Mouse (Mus musculus) MEL (cell line): Measurements from ENCODE around the gene Ficd. TPM values are rescaled to one million over a fixed set of nuclear protein-coding genes. Genes with fewer than 3 reads are reported as not detected.

ENCODE experiments used
- DNase-seq: peaks from one replicate; pipeline ENCODE4 v3.0.0; 2011; ENCODE audit warnings: low read depth, low spot score
- H3K27ac ChIP-seq: 2 replicates; pipeline ENCODE4 v1.5.1; 2012; ENCODE audit warnings: low read depth, mild to moderate bottlenecking, control low read depth, low read length, moderate library complexity; ENCODE audit not compliant: control insufficient read depth
- H3K27me3 ChIP-seq, 2 experiments: fragments of 150-350 bp in 1 of 2; sonication (generic) in 1 of 2; 2 replicates each; pipeline ENCODE4 v1.6.1; 2012; ENCODE audit warnings: low read length in 2 of 2, mild to moderate bottlenecking in 2 of 2, improper control_type of control experiment in 1 of 2, moderate library complexity in 1 of 2; ENCODE audit not compliant: insufficient read depth in 2 of 2, control insufficient read depth in 1 of 2
- H3K36me3 ChIP-seq, 2 experiments: 2 replicates each; pipeline ENCODE4 v1.6.1; 2012 to 2014; ENCODE audit warnings: low read length in 2 of 2, improper control_type of control experiment in 1 of 2, inconsistent platforms in 1 of 2, mild to moderate bottlenecking in 1 of 2; ENCODE audit not compliant: insufficient read depth in 2 of 2, control insufficient read depth in 1 of 2
- H3K4me1 ChIP-seq, 2 experiments: fragments of 150-350 bp in 1 of 2; sonication (generic) in 1 of 2; 2 replicates each; pipeline ENCODE4 v1.6.1; 2012; ENCODE audit warnings: low read length in 2 of 2, improper control_type of control experiment in 1 of 2, mild to moderate bottlenecking in 1 of 2; ENCODE audit not compliant: insufficient read depth in 2 of 2, control insufficient read depth in 1 of 2
- H3K4me3 ChIP-seq, 2 experiments: fragments of 150-350 bp in 1 of 2; sonication (generic) in 1 of 2; 2 replicates each; pipeline ENCODE4 v1.5.1; 2012; ENCODE audit warnings: low read depth in 2 of 2, low read length in 2 of 2, mild to moderate bottlenecking in 2 of 2, moderate library complexity in 2 of 2, control low read depth in 1 of 2, improper control_type of control experiment in 1 of 2; ENCODE audit not compliant: control insufficient read depth in 1 of 2, insufficient read depth in 1 of 2
- H3K79me2 ChIP-seq: 2 replicates; pipeline ENCODE4 v1.6.1; 2012; ENCODE audit warnings: mild to moderate bottlenecking, low read length, moderate library complexity; ENCODE audit not compliant: control insufficient read depth, poor library complexity, insufficient read depth
- H3K9ac ChIP-seq: 2 replicates; pipeline ENCODE4 v1.6.1; 2012; ENCODE audit warnings: low read depth, mild to moderate bottlenecking, control low read depth, low read length, moderate library complexity; ENCODE audit not compliant: control insufficient read depth, poor library complexity, severe bottlenecking
- H3K9me3 ChIP-seq: fragments of 150-350 bp; sonication (generic); replicated peaks from 2 replicates; pipeline ENCODE4 v1.6.1; 2012; ENCODE audit warnings: mild to moderate bottlenecking, low read length, improper control_type of control experiment, moderate library complexity; ENCODE audit not compliant: insufficient read depth
- CHD1 ChIP-seq: IDR thresholded peaks from 2 replicates; pipeline ENCODE4 v1.6.1; 2012; ENCODE audit warnings: low read depth, mild to moderate bottlenecking, inconsistent platforms, low read length, improper control_type of control experiment
- CHD2 ChIP-seq: IDR thresholded peaks from 2 replicates; pipeline ENCODE4 v1.6.1; 2011; ENCODE audit warnings: low read length, improper control_type of control experiment
- CTCF ChIP-seq, 3 experiments: IDR thresholded peaks in 2 of 3; conservative IDR thresholded peaks in 1 of 3; 2 replicates each; pipeline ENCODE4 v1.5.1; 2011 to 2012; ENCODE audit warnings: low read length in 3 of 3, low read depth in 2 of 3, mild to moderate bottlenecking in 2 of 3, improper control_type of control experiment in 1 of 3, inconsistent platforms in 1 of 3, mixed read lengths in 1 of 3, moderate library complexity in 1 of 3; ENCODE audit not compliant: control insufficient read depth in 1 of 3, insufficient read depth in 1 of 3, poor library complexity in 1 of 3, severe bottlenecking in 1 of 3
- E2F4 ChIP-seq: IDR thresholded peaks from 2 replicates; pipeline ENCODE4 v1.6.1; 2011; ENCODE audit warnings: low read depth, low read length, improper control_type of control experiment, borderline replicate concordance
- ELF1 ChIP-seq: IDR thresholded peaks from 2 replicates; pipeline ENCODE4 v1.6.1; 2014; ENCODE audit warnings: low read depth, mild to moderate bottlenecking, inconsistent platforms, low read length, improper control_type of control experiment, moderate library complexity
- EP300 ChIP-seq, 2 experiments: IDR thresholded peaks; 2 replicates each; pipeline ENCODE4 v1.6.1; 2011; ENCODE audit warnings: improper control_type of control experiment in 2 of 2, low read length in 2 of 2, low read depth in 1 of 2, mild to moderate bottlenecking in 1 of 2
- GABPA ChIP-seq: IDR thresholded peaks from 2 replicates; pipeline ENCODE4 v1.6.1; 2012; ENCODE audit warnings: low read depth, mild to moderate bottlenecking, inconsistent platforms, low read length, improper control_type of control experiment, moderate library complexity
- GATA1 ChIP-seq: IDR thresholded peaks from 2 replicates; pipeline ENCODE4 v1.6.1; 2011; ENCODE audit warnings: low read depth, low read length, improper control_type of control experiment
- HCFC1 ChIP-seq: IDR thresholded peaks from 2 replicates; pipeline ENCODE4 v1.6.1; 2012; ENCODE audit warnings: low read depth, mild to moderate bottlenecking, inconsistent platforms, low read length, improper control_type of control experiment, moderate library complexity
- JUND ChIP-seq: IDR thresholded peaks from 2 replicates; pipeline ENCODE4 v1.6.1; 2011; ENCODE audit warnings: low read depth, mild to moderate bottlenecking, improper control_type of control experiment, low read length
- KAT2A ChIP-seq: conservative IDR thresholded peaks from 2 replicates; pipeline ENCODE4 v1.6.1; 2012; ENCODE audit warnings: low read depth, low read length, improper control_type of control experiment, inconsistent platforms
- MAFK ChIP-seq: IDR thresholded peaks from 2 replicates; pipeline ENCODE4 v1.6.1; 2011; ENCODE audit warnings: low read depth, mild to moderate bottlenecking, low read length, improper control_type of control experiment, borderline replicate concordance
- MAX ChIP-seq: IDR thresholded peaks from 2 replicates; pipeline ENCODE4 v1.6.1; 2011; ENCODE audit warnings: low read length, improper control_type of control experiment
- MAZ ChIP-seq: IDR thresholded peaks from 2 replicates; pipeline ENCODE4 v1.6.1; 2012; ENCODE audit warnings: low read depth, mild to moderate bottlenecking, inconsistent platforms, low read length, improper control_type of control experiment
- MEF2A ChIP-seq: IDR thresholded peaks from 2 replicates; pipeline ENCODE4 v1.6.1; 2014; ENCODE audit warnings: low read depth, mild to moderate bottlenecking, inconsistent platforms, low read length, improper control_type of control experiment; ENCODE audit not compliant: poor library complexity, insufficient replicate concordance, severe bottlenecking; ENCODE audit errors: extremely low read depth
- MXI1 ChIP-seq: IDR thresholded peaks from 2 replicates; pipeline ENCODE4 v1.6.1; 2011; ENCODE audit warnings: mild to moderate bottlenecking, low read depth, low read length, improper control_type of control experiment
- MYB ChIP-seq: IDR thresholded peaks from 2 replicates; pipeline ENCODE4 v1.6.1; 2011; ENCODE audit warnings: mild to moderate bottlenecking, low read depth, low read length, improper control_type of control experiment
- NELFE ChIP-seq: IDR thresholded peaks from 2 replicates; pipeline ENCODE4 v1.6.1; 2011; ENCODE audit warnings: low read depth, low read length, improper control_type of control experiment
- NRF1 ChIP-seq: IDR thresholded peaks from 2 replicates; pipeline ENCODE4 v1.6.1; 2014; ENCODE audit warnings: low read depth, mild to moderate bottlenecking, inconsistent platforms, low read length, improper control_type of control experiment, moderate library complexity; ENCODE audit not compliant: poor library complexity, insufficient read depth, severe bottlenecking
- POLR2A ChIP-seq, 2 experiments: IDR thresholded peaks; 2 replicates each; pipeline ENCODE4 v1.6.1; 2011 to 2012; ENCODE audit warnings: low read length in 2 of 2, mild to moderate bottlenecking in 2 of 2, control low read depth in 1 of 2, improper control_type of control experiment in 1 of 2, low read depth in 1 of 2, moderate library complexity in 1 of 2; ENCODE audit not compliant: control insufficient read depth in 1 of 2, insufficient read depth in 1 of 2, poor library complexity in 1 of 2
- POLR2AphosphoS2 ChIP-seq: IDR thresholded peaks from 2 replicates; pipeline ENCODE4 v1.6.1; 2011; ENCODE audit warnings: low read length, improper control_type of control experiment
- RCOR1 ChIP-seq: IDR thresholded peaks from 2 replicates; pipeline ENCODE4 v1.6.1; 2012; ENCODE audit warnings: low read depth, mild to moderate bottlenecking, inconsistent platforms, low read length, improper control_type of control experiment
- SMC3 ChIP-seq: IDR thresholded peaks from 2 replicates; pipeline ENCODE4 v1.6.1; 2011; ENCODE audit warnings: low read depth, low read length, improper control_type of control experiment
- TBP ChIP-seq: IDR thresholded peaks from 2 replicates; pipeline ENCODE4 v1.8.0; 2011; ENCODE audit warnings: low read depth, low read length, improper control_type of control experiment
- TCF12 ChIP-seq: IDR thresholded peaks from 2 replicates; pipeline ENCODE4 v1.6.1; 2014; ENCODE audit warnings: low read depth, mild to moderate bottlenecking, inconsistent platforms, low read length, improper control_type of control experiment, moderate library complexity
- UBTF ChIP-seq: IDR thresholded peaks from 2 replicates; pipeline ENCODE4 v1.6.1; 2012; ENCODE audit warnings: low read depth, mild to moderate bottlenecking, inconsistent platforms, low read length, improper control_type of control experiment, moderate library complexity, borderline replicate concordance; ENCODE audit not compliant: insufficient read depth
- USF1 ChIP-seq: IDR thresholded peaks from 2 replicates; pipeline ENCODE4 v1.6.1; 2014; ENCODE audit warnings: low read depth, mild to moderate bottlenecking, inconsistent platforms, low read length, improper control_type of control experiment, moderate library complexity
- USF2 ChIP-seq, 2 experiments: IDR thresholded peaks; 2 replicates each; pipeline ENCODE4 v1.6.1; 2011 to 2012; ENCODE audit warnings: improper control_type of control experiment in 2 of 2, low read length in 2 of 2, borderline replicate concordance in 1 of 2, inconsistent platforms in 1 of 2, low read depth in 1 of 2, mild to moderate bottlenecking in 1 of 2; ENCODE audit not compliant: insufficient read depth in 1 of 2
- ZC3H11A ChIP-seq: IDR thresholded peaks from 2 replicates; pipeline ENCODE4 v1.6.1; 2012; ENCODE audit warnings: low read depth, mild to moderate bottlenecking, inconsistent platforms, low read length, improper control_type of control experiment
- ZKSCAN1 ChIP-seq: IDR thresholded peaks from 2 replicates; pipeline ENCODE4 v1.6.1; 2012; ENCODE audit warnings: low read depth, mild to moderate bottlenecking, inconsistent platforms, low read length, improper control_type of control experiment, moderate library complexity
- ZMIZ1 ChIP-seq: IDR thresholded peaks from 2 replicates; pipeline ENCODE4 v1.6.1; 2012; ENCODE audit warnings: low read depth, mild to moderate bottlenecking, inconsistent platforms, low read length, improper control_type of control experiment, moderate library complexity
- ZNF384 ChIP-seq: IDR thresholded peaks from 2 replicates; pipeline ENCODE4 v1.6.1; 2012; ENCODE audit warnings: low read depth, mild to moderate bottlenecking, inconsistent platforms, low read length, improper control_type of control experiment
- polyA plus RNA-seq, 2 experiments: library from polyadenylated mRNA; stranded (reverse) in 1 of 2; unstranded in 1 of 2; fragments of >175 nt in 1 of 2; fragments of >200 nt in 1 of 2; gene quantifications; 2 replicates each; pipeline versions ENCODE4 v1.2.1 to v1.2.4; 2012; ENCODE audit warnings: low replicate concordance in 2 of 2, low read depth in 1 of 2; ENCODE audit not compliant: insufficient read length in 2 of 2, insufficient read depth in 1 of 2, missing spikeins in 1 of 2
- total RNA-seq: library from RNA; depleted of rRNA; stranded (reverse); fragments of 300-350 nt; gene quantifications from 2 replicates; pipeline ENCODE4 v1.2.3, GENCODE M21; 2012

The Ficd gene
- total and polyA plus RNA-seq, 3 experiments: 2.5 to 2.7 TPM; not detected in 1

DNA sequence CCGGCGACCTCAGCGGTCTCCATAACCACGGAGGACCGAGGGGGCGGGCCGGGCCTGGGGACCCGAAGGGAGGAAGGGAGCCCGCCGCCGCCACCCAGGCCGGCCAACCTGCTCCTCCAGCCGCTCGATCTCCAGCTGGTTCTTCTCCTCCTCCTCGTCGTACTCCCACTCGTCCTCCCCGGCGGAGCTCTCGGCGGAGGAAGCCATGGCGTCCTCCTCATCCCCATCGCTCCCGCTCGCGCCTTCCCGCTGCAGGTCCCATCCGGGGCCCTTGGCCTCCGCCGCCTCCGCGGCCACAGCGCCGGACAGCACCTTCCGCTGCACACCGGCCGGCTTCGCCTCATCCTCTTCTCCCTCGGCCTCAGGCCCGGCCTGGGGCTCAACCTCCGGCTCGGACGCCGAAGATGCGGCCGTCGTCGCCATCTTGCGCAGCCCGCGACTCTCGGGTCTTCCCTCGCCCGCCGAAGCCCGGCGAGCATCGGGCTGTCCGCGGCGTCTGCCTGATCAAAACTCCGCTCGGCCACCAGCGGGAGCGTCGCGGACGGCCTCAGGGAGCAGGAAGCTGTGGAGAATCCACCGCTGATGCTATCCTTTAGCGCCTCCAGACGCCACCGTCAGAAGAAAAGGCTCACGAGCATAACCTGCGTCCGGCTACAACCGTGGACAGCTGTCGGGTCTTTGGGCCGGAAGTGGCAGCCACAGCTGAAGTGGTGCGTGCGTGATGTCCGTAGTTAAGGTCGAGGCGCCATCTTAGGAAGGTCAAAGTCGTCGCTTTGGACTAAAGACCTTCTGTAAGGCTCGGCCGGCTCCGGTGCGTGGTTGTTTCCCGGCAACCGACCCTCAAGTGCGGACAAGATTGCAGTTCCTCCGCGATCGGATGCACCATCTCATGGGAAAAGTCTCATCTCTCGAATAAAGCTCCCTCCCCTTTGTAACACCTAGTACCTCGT, 35.9 kb downstream of the Ficd start (continued):
- TF ChIP-seq MEF2A (no peak), MAX (peak; percentile 100), CHD1 (no peak), POLR2AphosphoS2 (no peak; the same call in 1 of the 2 replicates)

- peaks cover 0 to 12% of the 10 kb centered on the region in 2 experiments; a peak in 2 of 4 replicates for H3K4me1 ChIP-seq
- TF ChIP-seq ELF1: 0 out of 2 replicates have a peak, but pooled peaks have one; percentile 56
- peak; percentile 80 for TF ChIP-seq TBP
- no peak; the same call in 1 of the 2 replicates for TF ChIP-seq KAT2A
- TF ChIP-seq E2F4: peak; percentile 93; the same call in 1 of the 2 replicates
- TF ChIP-seq MEF2A: no peak
- TF ChIP-seq MAZ: no peak
- TF ChIP-seq UBTF: no peak
- TF ChIP-seq RCOR1: no peak
- TF ChIP-seq MXI1: peak; percentile 94
- no peak for TF ChIP-seq GABPA
- no peak for TF ChIP-seq SMC3
- no peak for TF ChIP-seq ZC3H11A
- no peak for TF ChIP-seq CHD1
- TF ChIP-seq HCFC1: peak; percentile 91
- no peak for TF ChIP-seq CTCF (IDR thresholded peaks at IDR 0.05 in 2 of 3, conservative IDR thresholded peaks at IDR 0.05 in 1 of 3; ENCODE audit: control insufficient read depth in 1 of 3, insufficient read depth in 1 of 3, low read depth in 2 of 3, low read length in 3 of 3, poor library complexity in 1 of 3, severe bottlenecking in 1 of 3)
- peak; percentile 91 for TF ChIP-seq NRF1
- TF ChIP-seq NELFE: peak; percentile 68
- TF ChIP-seq MAFK: no peak
- TF ChIP-seq ZNF384: peak; percentile 87
- TF ChIP-seq ZMIZ1: peak; percentile 24
- no peak for TF ChIP-seq EP300 (IDR thresholded peaks at IDR 0.05; ENCODE audit: low read depth in 1 of 2, low read length in 2 of 2)
- no peak for TF ChIP-seq USF2 (IDR thresholded peaks at IDR 0.05; ENCODE audit: borderline replicate concordance in 1 of 2, insufficient read depth in 1 of 2, low read depth in 1 of 2, low read length in 2 of 2)
- TF ChIP-seq POLR2A (IDR thresholded peaks at IDR 0.05; ENCODE audit: control insufficient read depth in 1 of 2, insufficient read depth in 1 of 2, low read depth in 1 of 2, low read length in 2 of 2, poor library complexity in 1 of 2): peak; percentile 50 to 84; a peak in 3 of 4 replicates
- peak; percentile 47 for TF ChIP-seq POLR2AphosphoS2
- TF ChIP-seq ZKSCAN1: no peak
- no peak for TF ChIP-seq GATA1
- TF ChIP-seq TCF12: peak; percentile 39; the same call in 1 of the 2 replicates
- TF ChIP-seq JUND: no peak
- TF ChIP-seq CHD2: no peak
- no peak for TF ChIP-seq USF1
- no peak for TF ChIP-seq MYB
Observed at GRCm38 (mm10) chr5:113772450-113772895, 36.9 kb downstream of the Ficd start, which contains the start of the genes Sart3 and Iscu. Gene Sart3, minus strand, starts transcription at chr5:113772510. Gene Iscu, plus strand, starts transcription at chr5:113772748.

More at GRCm38 (mm10) chr5:113772450-113772895, 36.9 kb downstream of the Ficd start, which contains the start of the genes Sart3 and Iscu:
- peak; percentile 97 for DNase-seq
- Histone ChIP-seq H3K9ac (peak within 1 kb of the TSS; percentile 96), H3K4me3 (peak within 1 kb of the TSS; percentile 91 to 96), H3K79me2 (peaks cover 50% of the 10 kb centered on the region), H3K36me3 (peaks cover 0 to 8% of the 10 kb centered on the region in 2 experiments; a peak in 2 of 4 replicates), H3K27ac (peak within 1 kb of the TSS; percentile 94), H3K9me3 (no peaks in the 10 kb centered on the region), H3K27me3 (no peaks in the 10 kb centered on the region)
